Mouse (Mus musculus): Measurements from ENCODE around the gene Accsl. TPM values are rescaled to one million over a fixed set of nuclear protein-coding genes. Genes with fewer than 3 reads are reported as not detected.

Gene Accsl
- not detected for polyA plus RNA-seq (2014; fragmentation: Illumina TruSeq; extraction: RNeasy Lipid Tissue Mini Kit (QIAGEN cat#74804); ENCODE audit: low read depth, low replicate concordance)

GRCm38 (mm10) chr2:93869107-93869600 lies at the start of gene Accsl:
TSS of gene Accsl (minus strand) at chr2:93869157.

GRCm38 (mm10) chr2:93849505-93850089 lies 19.4 kb downstream of the Accsl start, which contains the start of gene Accs:
TSS of gene Accs (minus strand) at chr2:93849943.

GRCm38 (mm10) chr2:93822045-93822749 lies 46.8 kb downstream of the Accsl start, which contains the start of gene Ext2:
TSS of gene Ext2 (minus strand) at chr2:93822568.

Other genes starting within 250 kb of the Accsl start
- 0.26 TPM for gene Alx4, start 226.8 kb downstream of the Accsl start, polyA plus RNA-seq (2014; fragmentation: Illumina TruSeq; extraction: RNeasy Lipid Tissue Mini Kit (QIAGEN cat#74804); ENCODE audit: low read depth, low replicate concordance)
- 33.0 TPM for gene Ext2, start 46.6 kb downstream of the Accsl start, polyA plus RNA-seq (2014; fragmentation: Illumina TruSeq; extraction: RNeasy Lipid Tissue Mini Kit (QIAGEN cat#74804); ENCODE audit: low read depth, low replicate concordance)
- 7.7 TPM for gene Accs, start 19.2 kb downstream of the Accsl start, polyA plus RNA-seq (2014; fragmentation: Illumina TruSeq; extraction: RNeasy Lipid Tissue Mini Kit (QIAGEN cat#74804); ENCODE audit: low read depth, low replicate concordance)
- gene Gm13889, start 88.0 kb upstream of the Accsl start, polyA plus RNA-seq (2014; fragmentation: Illumina TruSeq; extraction: RNeasy Lipid Tissue Mini Kit (QIAGEN cat#74804); ENCODE audit: low read depth, low replicate concordance), result 6.3 TPM
- gene Gm27027, start 127.2 kb upstream of the Accsl start, polyA plus RNA-seq (2014; fragmentation: Illumina TruSeq; extraction: RNeasy Lipid Tissue Mini Kit (QIAGEN cat#74804); ENCODE audit: low read depth, low replicate concordance), result not detected
- gene Alkbh3, start 141.7 kb upstream of the Accsl start, polyA plus RNA-seq (2014; fragmentation: Illumina TruSeq; extraction: RNeasy Lipid Tissue Mini Kit (QIAGEN cat#74804); ENCODE audit: low read depth, low replicate concordance), result 67.7 TPM

Measured in heart, adult 10 weeks (tissue).